Mouse (Mus musculus): Measurements from ENCODE around the gene Rhox10. TPM values are rescaled to one million over a fixed set of nuclear protein-coding genes. Genes with fewer than 3 reads are reported as not detected.

Rhox10 gene
- total and polyA plus RNA-seq, 3 experiments, result not detected

GRCm38 (mm10) chrX:38110807-38111206 lies 44.5 kb downstream of the Rhox10 start, which contains the start of gene Rhox12:
Gene Rhox12 (minus strand): TSS chrX:38110907.
- no peaks in the 10 kb centered on the region for H3K79me2 ChIP-seq (replicated peaks; ENCODE audit: control insufficient read depth, extremely low read depth, insufficient read depth, poor library complexity, severe bottlenecking)
- H3K36me3 ChIP-seq (replicated peaks in 1 of 2; ENCODE audit: control insufficient read depth in 1 of 2, insufficient read depth in 1 of 2, low read length in 1 of 2), result no peaks in the 10 kb centered on the region
- no peaks in the 10 kb centered on the region for H3K27me3 ChIP-seq (replicated peaks)
- no peak within 1 kb of the TSS for H3K27ac ChIP-seq (ENCODE audit: insufficient read depth, low read depth)
- no peak within 1 kb of the TSS for H3K4me3 ChIP-seq (replicated peaks in 1 of 3; ENCODE audit: low read depth in 2 of 3, low read length in 2 of 3, poor library complexity in 1 of 3)
- no peaks in the 10 kb centered on the region for H3K4me1 ChIP-seq (ENCODE audit: control insufficient read depth in 1 of 2, insufficient read depth in 2 of 2)
- TF ChIP-seq JUN (IDR thresholded peaks at IDR 0.05; ENCODE audit: insufficient read depth, low read depth, low read length) (no peak), POLR2A (IDR thresholded peaks at IDR 0.05; ENCODE audit: low read depth, low read length) (no peak), USF1 (IDR thresholded peaks at IDR 0.05; ENCODE audit: low read depth, low read length) (no peak), MEF2A (IDR thresholded peaks at IDR 0.05; ENCODE audit: borderline replicate concordance, low read depth, low read length) (no peak)
- dilution Hi-C loops (cut with MboI; ENCODE audit: extremely low pct_ligation_motif_present, extremely low pct_unique_long_range_greater_than_20kb, low sequenced_read_pairs) (no loop called here), in situ Hi-C loops (cut with MboI; ENCODE audit: low pct_ligation_motif_present, low pct_unique_long_range_greater_than_20kb, low sequenced_read_pairs) (no loop called here)
- no peak for DNase-seq (ENCODE audit: extremely low read depth)
- H3K9ac ChIP-seq (ENCODE audit: insufficient read depth, low read depth), result no peak within 1 kb of the TSS
- no peak within 1 kb of the TSS for H3K4me2 ChIP-seq (ENCODE audit: insufficient read depth, low read depth, poor library complexity, severe bottlenecking)
- H3K9me3 ChIP-seq (replicated peaks; ENCODE audit: low read length), result no peaks in the 10 kb centered on the region

DNA sequence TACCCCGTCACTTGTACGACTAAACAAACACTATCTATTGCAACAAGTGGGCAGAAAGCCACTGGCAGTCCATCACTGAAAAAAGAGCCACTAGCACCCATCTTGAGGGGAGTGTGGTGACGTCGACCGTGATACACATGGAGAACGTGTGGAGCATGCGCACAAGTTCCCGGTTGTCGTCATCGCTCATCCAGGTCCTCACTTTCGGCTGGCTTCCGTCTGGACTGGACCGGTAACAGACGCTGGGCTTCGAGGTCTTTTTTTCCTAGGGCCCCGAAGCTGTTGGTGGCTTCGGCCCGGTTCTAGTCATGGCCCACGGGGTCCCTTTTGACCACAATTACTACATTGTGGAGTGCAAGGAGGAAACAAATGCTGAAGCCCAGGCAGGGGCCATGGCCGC lies 54.7 kb downstream of the Rhox10 start, which contains the start of gene Rhox13:
Gene Rhox13, plus strand, starts transcription at position 238 of the 400 bp plus-strand sequence.
- peak within 1 kb of the TSS; percentile 67 for H3K9ac ChIP-seq (ENCODE audit: insufficient read depth, low read depth)
- H3K4me1 ChIP-seq (ENCODE audit: control insufficient read depth in 1 of 2, insufficient read depth in 2 of 2), result no peaks in the 10 kb centered on the region
- peak within 1 kb of the TSS; percentile 58 for H3K27ac ChIP-seq (ENCODE audit: insufficient read depth, low read depth)
- in situ Hi-C loops (cut with MboI; ENCODE audit: low pct_ligation_motif_present, low pct_unique_long_range_greater_than_20kb, low sequenced_read_pairs), result no loop called here
- TF ChIP-seq USF1 (IDR thresholded peaks at IDR 0.05; ENCODE audit: low read depth, low read length) (no peak), TCF12 (IDR thresholded peaks at IDR 0.05; ENCODE audit: low read depth, low read length) (0 out of 2 replicates have a peak, but pooled peaks have one; percentile 35), MXI1 (IDR thresholded peaks at IDR 0.05; ENCODE audit: low read depth, low read length) (no peak), JUND (conservative IDR thresholded peaks at IDR 0.05; ENCODE audit: low read depth, low read length) (no peak), SIN3A (IDR thresholded peaks at IDR 0.05; ENCODE audit: low read length) (no peak), TBP (conservative IDR thresholded peaks at IDR 0.05; ENCODE audit: low read depth, low read length) (0 out of 2 replicates have a peak, but pooled peaks have one; percentile 38), MAZ (IDR thresholded peaks at IDR 0.05; ENCODE audit: low read depth, low read length) (no peak), NRF1 (IDR thresholded peaks at IDR 0.05; ENCODE audit: low read depth, low read length) (peak; percentile 84), JUN (IDR thresholded peaks at IDR 0.05; ENCODE audit: insufficient read depth, low read depth, low read length) (no peak), MYC (IDR thresholded peaks at IDR 0.05; ENCODE audit: low read depth, low read length) (no peak), NELFE (IDR thresholded peaks at IDR 0.05; ENCODE audit: low read depth, low read length) (no peak), MAX (IDR thresholded peaks at IDR 0.05; ENCODE audit: low read length) (peak; percentile 32; the same call in 1 of the 2 replicates), POLR2A (IDR thresholded peaks at IDR 0.05; ENCODE audit: low read depth, low read length) (peak; percentile 68)
- peak within 1 kb of the TSS in 2 of 3 experiments; percentile 56 to 71 for H3K4me3 ChIP-seq (replicated peaks in 1 of 3; ENCODE audit: low read depth in 2 of 3, low read length in 2 of 3, poor library complexity in 1 of 3)
- peaks cover 33% of the 10 kb centered on the region for H3K79me2 ChIP-seq (replicated peaks; ENCODE audit: control insufficient read depth, extremely low read depth, insufficient read depth, poor library complexity, severe bottlenecking)
- dilution Hi-C loops (cut with MboI; ENCODE audit: extremely low pct_ligation_motif_present, extremely low pct_unique_long_range_greater_than_20kb, low sequenced_read_pairs), result no loop called here
- H3K27me3 ChIP-seq (replicated peaks), result no peaks in the 10 kb centered on the region
- no peak for DNase-seq (ENCODE audit: extremely low read depth)
- H3K36me3 ChIP-seq (replicated peaks in 1 of 2; ENCODE audit: control insufficient read depth in 1 of 2, insufficient read depth in 1 of 2, low read length in 1 of 2), result no peaks in the 10 kb centered on the region
- H3K9me3 ChIP-seq (replicated peaks; ENCODE audit: low read length), result peaks cover 2% of the 10 kb centered on the region
- H3K4me2 ChIP-seq (ENCODE audit: insufficient read depth, low read depth, poor library complexity, severe bottlenecking), result peak within 1 kb of the TSS; percentile 21; the same call in 1 of the 2 replicates

Other genes starting within 250 kb of the Rhox10 start
- not detected in 2 replicates for gene Rhox6, start 239.6 kb upstream of the Rhox10 start, total RNA-seq (2012; rRNA removed)
- not detected in 2 replicates for gene Rhox6, start 239.6 kb upstream of the Rhox10 start, total RNA-seq (2014; rRNA removed)
- gene Rhox6, start 239.6 kb upstream of the Rhox10 start, polyA plus RNA-seq (2012; ENCODE audit: insufficient read length, low read depth), result not detected in 2 replicates
- not detected in 2 replicates for gene Rhox7a, start 234.8 kb upstream of the Rhox10 start, total RNA-seq (2012; rRNA removed)
- not detected in 2 replicates for gene Rhox7a, start 234.8 kb upstream of the Rhox10 start, total RNA-seq (2014; rRNA removed)
- not detected in 2 replicates for gene Rhox7a, start 234.8 kb upstream of the Rhox10 start, polyA plus RNA-seq (2012; ENCODE audit: insufficient read length, low read depth)
- not detected in 2 replicates for gene Rhox8, start 187.5 kb upstream of the Rhox10 start, total RNA-seq (2012; rRNA removed)
- gene Rhox8, start 187.5 kb upstream of the Rhox10 start, total RNA-seq (2014; rRNA removed), result not detected in 2 replicates
- 0.31 TPM in 1 of 2 replicates, not detected in the other for gene Rhox8, start 187.5 kb upstream of the Rhox10 start, polyA plus RNA-seq (2012; ENCODE audit: insufficient read length, low read depth)
- gene Rhox7b, start 169.2 kb upstream of the Rhox10 start, total RNA-seq (2012; rRNA removed), result not detected in 2 replicates
- gene Rhox7b, start 169.2 kb upstream of the Rhox10 start, total RNA-seq (2014; rRNA removed), result not detected in 2 replicates
- gene Rhox7b, start 169.2 kb upstream of the Rhox10 start, polyA plus RNA-seq (2012; ENCODE audit: insufficient read length, low read depth), result not detected in 2 replicates
- not detected in 2 replicates for gene Rhox9, start 164.7 kb upstream of the Rhox10 start, total RNA-seq (2012; rRNA removed)
- not detected in 2 replicates for gene Rhox9, start 164.7 kb upstream of the Rhox10 start, total RNA-seq (2014; rRNA removed)
- gene Rhox9, start 164.7 kb upstream of the Rhox10 start, polyA plus RNA-seq (2012; ENCODE audit: insufficient read length, low read depth), result not detected in 2 replicates
- not detected in 2 replicates for gene Btg1-ps1, start 47.7 kb upstream of the Rhox10 start, total RNA-seq (2012; rRNA removed)
- gene Btg1-ps1, start 47.7 kb upstream of the Rhox10 start, total RNA-seq (2014; rRNA removed), result not detected in 2 replicates
- gene Btg1-ps1, start 47.7 kb upstream of the Rhox10 start, polyA plus RNA-seq (2012; ENCODE audit: insufficient read length, low read depth), result not detected in 2 replicates
- not detected in 2 replicates for gene Btg1-ps2, start 23.4 kb upstream of the Rhox10 start, total RNA-seq (2012; rRNA removed)
- not detected in 2 replicates for gene Btg1-ps2, start 23.4 kb upstream of the Rhox10 start, total RNA-seq (2014; rRNA removed)
- not detected in 2 replicates for gene Btg1-ps2, start 23.4 kb upstream of the Rhox10 start, polyA plus RNA-seq (2012; ENCODE audit: insufficient read length, low read depth)
- not detected in 2 replicates for gene Rhox11, start 18.7 kb downstream of the Rhox10 start, total RNA-seq (2012; rRNA removed)
- not detected in 2 replicates for gene Rhox11, start 18.7 kb downstream of the Rhox10 start, total RNA-seq (2014; rRNA removed)
- not detected in 2 replicates for gene Rhox11, start 18.7 kb downstream of the Rhox10 start, polyA plus RNA-seq (2012; ENCODE audit: insufficient read length, low read depth)
- gene Rhox12, start 44.4 kb downstream of the Rhox10 start, total RNA-seq (2012; rRNA removed), result not detected in 2 replicates
- not detected in 2 replicates for gene Rhox12, start 44.4 kb downstream of the Rhox10 start, total RNA-seq (2014; rRNA removed)
- not detected in 2 replicates for gene Rhox12, start 44.4 kb downstream of the Rhox10 start, polyA plus RNA-seq (2012; ENCODE audit: insufficient read length, low read depth)
- gene Rhox13, start 54.7 kb downstream of the Rhox10 start, total RNA-seq (2012; rRNA removed), result 223 and 280 TPM in 2 replicates
- gene Rhox13, start 54.7 kb downstream of the Rhox10 start, total RNA-seq (2014; rRNA removed), result 2.1 and 2.6 TPM in 2 replicates
- gene Rhox13, start 54.7 kb downstream of the Rhox10 start, polyA plus RNA-seq (2012; ENCODE audit: insufficient read length, low read depth), result 12.9 and 14.2 TPM in 2 replicates
- gene Zbtb33, start 123.3 kb downstream of the Rhox10 start, total RNA-seq (2012; rRNA removed), result 14.0 and 15.4 TPM in 2 replicates
- 25.0 and 26.4 TPM in 2 replicates for gene Zbtb33, start 123.3 kb downstream of the Rhox10 start, total RNA-seq (2014; rRNA removed)
- 10.0 and 10.7 TPM in 2 replicates for gene Zbtb33, start 123.3 kb downstream of the Rhox10 start, polyA plus RNA-seq (2012; ENCODE audit: insufficient read length, low read depth)
- gene Tmem255a, start 186.0 kb downstream of the Rhox10 start, total RNA-seq (2012; rRNA removed), result 0.29 and 0.30 TPM in 2 replicates
- 0.63 and 0.68 TPM in 2 replicates for gene Tmem255a, start 186.0 kb downstream of the Rhox10 start, total RNA-seq (2014; rRNA removed)
- gene Tmem255a, start 186.0 kb downstream of the Rhox10 start, polyA plus RNA-seq (2012; ENCODE audit: insufficient read length, low read depth), result 1.4 TPM in 2 replicates
- gene Atp1b4, start 249.7 kb downstream of the Rhox10 start, total RNA-seq (2012; rRNA removed), result not detected in 2 replicates
- not detected in 2 replicates for gene Atp1b4, start 249.7 kb downstream of the Rhox10 start, total RNA-seq (2014; rRNA removed)
- not detected in 2 replicates for gene Atp1b4, start 249.7 kb downstream of the Rhox10 start, polyA plus RNA-seq (2012; ENCODE audit: insufficient read length, low read depth)